In the genomic region with DNA sequence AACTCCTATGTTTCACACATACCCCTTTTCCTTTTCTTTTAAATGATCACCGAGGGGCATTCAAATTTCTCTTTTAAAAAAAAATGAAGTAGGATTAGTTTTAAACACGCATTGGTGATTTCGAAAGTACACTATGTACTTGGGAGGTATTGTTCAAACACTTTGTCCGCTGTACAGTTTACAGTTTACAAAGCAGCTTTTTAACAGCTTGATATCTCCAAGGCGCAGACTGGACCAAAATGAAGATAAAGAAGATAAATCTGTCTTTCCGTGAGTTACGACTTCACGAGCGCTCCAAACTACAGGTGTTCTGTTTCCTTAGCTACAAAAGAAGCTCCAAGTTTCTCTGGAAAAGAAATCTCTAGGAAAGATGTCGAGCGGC, we compare ENCODE assay signal across 9 mouse cellular contexts. TPM values are rescaled to one million over a fixed set of nuclear protein-coding genes. Genes with fewer than 3 reads are reported as not detected.
DNase-seq lines count a peak whose midpoint lies in the region; ATAC-seq and TF ChIP-seq lines count a peak whose summit lies in the region.
"Had no signal": no experiment of that assay in that cellular context is flagged by ENCODE, and none has a peak within 500 bp of the region (broad histone marks: within the 10 kb centered on the region; RNA-seq: fewer than 3 reads in every experiment).

No protein-coding gene starts in this region.

- peak overlapping the region; percentile 76 for H3K9ac ChIP-seq in lung, embryonic 16.5 days (ENCODE audit: low read length)
- H3K9ac ChIP-seq in limb, embryonic 15.5 days = peak overlapping the region; percentile 60; the same call in 1 of the 2 replicates

- no peaks in the 10 kb centered on the region; the same call in 1 of the 2 replicates for H3K36me3 ChIP-seq in lung, embryonic 16.5 days (ENCODE audit: control insufficient read depth, insufficient read depth, low read length)
- peaks cover 8% of the 10 kb centered on the region for H3K36me3 ChIP-seq in forebrain, embryonic 10.5 days (replicated peaks)
- H3K36me3 ChIP-seq in limb, embryonic 15.5 days = 0 out of 2 replicates have a peak, but pooled peaks cover 6% of the 10 kb centered on the region
- peaks cover 11% of the 10 kb centered on the region for H3K36me3 ChIP-seq in small intestine, adult 2 months (ENCODE audit: control insufficient read depth, insufficient read depth, low read length)

- H3K4me3 ChIP-seq in lung, embryonic 16.5 days (ENCODE audit: low read length) = peak overlapping the region; percentile 80
- peak overlapping the region; percentile 80 for H3K4me3 ChIP-seq in forebrain, embryonic 10.5 days
- H3K4me3 ChIP-seq in limb, embryonic 15.5 days = peak overlapping the region; percentile 66
- peak overlapping the region; percentile 95 for H3K4me3 ChIP-seq in small intestine, adult 2 months (ENCODE audit: low read depth, low read length)

- no peak for DNase-seq in lung, adult 18-20 months
- no peak for DNase-seq in forebrain, embryonic 10.5 days (ENCODE audit: extremely low spot score, low spot score)
- no peak for DNase-seq in adrenal gland, adult (ENCODE audit: inconsistent age in 2 of 2, low spot score in 1 of 2)
- no peak for DNase-seq in right cerebral cortex, adult 18-20 months
- DNase-seq in adrenal gland, postnatal 36 days = no peak

- H3K4me1 ChIP-seq in lung, embryonic 16.5 days (replicated peaks; ENCODE audit: control insufficient read depth, insufficient read depth, low read length) = peaks cover 3% of the 10 kb centered on the region
- H3K4me1 ChIP-seq in forebrain, embryonic 10.5 days = peaks cover 16% of the 10 kb centered on the region
- H3K4me1 ChIP-seq in limb, embryonic 15.5 days = peaks cover 5% of the 10 kb centered on the region; the same call in 1 of the 2 replicates
- 0 out of 2 replicates have a peak, but pooled peaks cover 2% of the 10 kb centered on the region for H3K4me1 ChIP-seq in small intestine, adult 2 months (ENCODE audit: control insufficient read depth, insufficient read depth, insufficient read length, low read length)

- no peaks in the 10 kb centered on the region for H3K27me3 ChIP-seq in lung, embryonic 16.5 days (ENCODE audit: control insufficient read depth, insufficient read depth, low read depth, low read length)
- H3K27me3 ChIP-seq in forebrain, embryonic 10.5 days (ENCODE audit: poor library complexity, severe bottlenecking) = 0 out of 2 replicates have a peak, but pooled peaks cover 5% of the 10 kb centered on the region
- H3K27me3 ChIP-seq in limb, embryonic 15.5 days = no peaks in the 10 kb centered on the region; the same call in 1 of the 2 replicates
- H3K27me3 ChIP-seq in small intestine, adult 2 months (ENCODE audit: control insufficient read depth, insufficient read depth, low read length) = no peaks in the 10 kb centered on the region

- no peak for TF ChIP-seq CTCF in small intestine, adult 2 months (IDR thresholded peaks at IDR 0.05; ENCODE audit: extremely low read depth, insufficient read length, insufficient replicate concordance, low read depth, low read length)

- H3K4me2 ChIP-seq in lung, embryonic 16.5 days (ENCODE audit: low read depth, low read length) = peak overlapping the region; percentile 96
- H3K4me2 ChIP-seq in limb, embryonic 15.5 days = peak overlapping the region; percentile 92

- no peak for ATAC-seq in lung, embryonic 16.5 days (ENCODE audit: low read depth)
- no peak for ATAC-seq in limb, embryonic 15.5 days (ENCODE audit: insufficient number of reproducible peaks, low FRiP score, low TSS enrichment, low read depth)

- H3K9me3 ChIP-seq in lung, embryonic 16.5 days (ENCODE audit: control insufficient read depth, low read length) = no peaks in the 10 kb centered on the region
- H3K9me3 ChIP-seq in forebrain, embryonic 10.5 days = no peaks in the 10 kb centered on the region
- H3K9me3 ChIP-seq in limb, embryonic 15.5 days = no peaks in the 10 kb centered on the region

- H3K27ac ChIP-seq in lung, embryonic 16.5 days (ENCODE audit: low read length) = no peak overlapping the region
- peak overlapping the region; percentile 82 for H3K27ac ChIP-seq in forebrain, embryonic 10.5 days
- no peak overlapping the region for H3K27ac ChIP-seq in limb, embryonic 15.5 days
- H3K27ac ChIP-seq in small intestine, adult 2 months (ENCODE audit: insufficient read depth, low read depth, low read length) = peak overlapping the region; percentile 19; the same call in 1 of the 2 replicates

- 10% methylated on average over 11 of the region's 11 CpGs for WGBS in lung, embryonic 16.5 days
- WGBS in forebrain, embryonic 10.5 days = 24% methylated on average over 11 of the region's 11 CpGs
- WGBS in limb, embryonic 15.5 days = 15% methylated on average over 11 of the region's 11 CpGs
- WGBS in small intestine, adult 2 months = 4% methylated on average over 11 of the region's 11 CpGs

- no peak for TF ChIP-seq POLR2A in small intestine, adult 2 months (IDR thresholded peaks at IDR 0.05; ENCODE audit: low read depth, low read length)

RNA-seq across cellular contexts. Expression of a gene that starts 0.7 kb away (rescaled TPM):
- polyA plus RNA-seq in lung, embryonic 16.5 days (2015; fragmentation: Nextera tagmentation; extraction: Ambion mirVana) = 10.0 and 14.5 TPM in 2 replicates
- 9.6 and 11.0 TPM in 2 replicates for polyA plus RNA-seq in forebrain, embryonic 10.5 days (2016; fragmentation: Nextera tagmentation; extraction: Ambion mirVana)
- 8.3 and 10.5 TPM in 2 replicates for polyA plus RNA-seq in limb, embryonic 15.5 days (2015; fragmentation: Nextera tagmentation; extraction: Ambion mirVana)
- polyA plus RNA-seq in small intestine, adult 2 months (2012; rRNA removed) = 13.8 and 17.9 TPM in 2 replicates
- total RNA-seq in adrenal gland, postnatal 36 days (2021) = 10 to 100 TPM; 49.2 to 49.3 TPM

RNA-seq across cellular contexts. Expression of a gene that starts 0.7 kb away (rescaled TPM):
- polyA plus RNA-seq in lung, embryonic 16.5 days (2015; fragmentation: Nextera tagmentation; extraction: Ambion mirVana) = 0.88 and 1.7 TPM in 2 replicates
- polyA plus RNA-seq in forebrain, embryonic 10.5 days (2016; fragmentation: Nextera tagmentation; extraction: Ambion mirVana) = 0.34 and 0.45 TPM in 2 replicates
- polyA plus RNA-seq in limb, embryonic 15.5 days (2015; fragmentation: Nextera tagmentation; extraction: Ambion mirVana) = 0.25 TPM in 1 of 2 replicates, not detected in the other
- 0.06 and 0.08 TPM in 2 replicates for polyA plus RNA-seq in small intestine, adult 2 months (2012; rRNA removed)
- total RNA-seq in adrenal gland, postnatal 36 days (2021) = 1 to 10 TPM; 1.6 to 2.0 TPM

RNA-seq across cellular contexts. Expression of a gene that starts 9.6 kb away (rescaled TPM):
- polyA plus RNA-seq in lung, embryonic 16.5 days (2015; fragmentation: Nextera tagmentation; extraction: Ambion mirVana) = 0.21 TPM in 1 of 2 replicates, not detected in the other
- not detected in 2 replicates for polyA plus RNA-seq in forebrain, embryonic 10.5 days (2016; fragmentation: Nextera tagmentation; extraction: Ambion mirVana)
- 0.26 TPM in 1 of 2 replicates, not detected in the other for polyA plus RNA-seq in limb, embryonic 15.5 days (2015; fragmentation: Nextera tagmentation; extraction: Ambion mirVana)
- 1.5 and 4.5 TPM in 2 replicates for polyA plus RNA-seq in small intestine, adult 2 months (2012; rRNA removed)
- 100 to 1,000 TPM; 500 to 527 TPM for total RNA-seq in adrenal gland, postnatal 36 days (2021)

RNA-seq across cellular contexts. Expression of a gene that starts 26.7 kb away (rescaled TPM):
- polyA plus RNA-seq in lung, embryonic 16.5 days (2015; fragmentation: Nextera tagmentation; extraction: Ambion mirVana) = 3.2 and 3.7 TPM in 2 replicates
- polyA plus RNA-seq in forebrain, embryonic 10.5 days (2016; fragmentation: Nextera tagmentation; extraction: Ambion mirVana) = 6.3 and 6.4 TPM in 2 replicates
- 4.8 and 6.2 TPM in 2 replicates for polyA plus RNA-seq in limb, embryonic 15.5 days (2015; fragmentation: Nextera tagmentation; extraction: Ambion mirVana)
- polyA plus RNA-seq in small intestine, adult 2 months (2012; rRNA removed) = 0.39 and 0.86 TPM in 2 replicates
- total RNA-seq in adrenal gland, postnatal 36 days (2021) = 1 to 10 TPM; 4.1 TPM

RNA-seq across cellular contexts. Expression of a gene that starts 51.3 kb away (rescaled TPM):
- polyA plus RNA-seq in lung, embryonic 16.5 days (2015; fragmentation: Nextera tagmentation; extraction: Ambion mirVana) = 0.21 TPM in 1 of 2 replicates, not detected in the other
- polyA plus RNA-seq in forebrain, embryonic 10.5 days (2016; fragmentation: Nextera tagmentation; extraction: Ambion mirVana) = not detected in 2 replicates
- 0.15 TPM in 1 of 2 replicates, not detected in the other for polyA plus RNA-seq in limb, embryonic 15.5 days (2015; fragmentation: Nextera tagmentation; extraction: Ambion mirVana)
- 0.28 and 1.2 TPM in 2 replicates for polyA plus RNA-seq in small intestine, adult 2 months (2012; rRNA removed)
- total RNA-seq in adrenal gland, postnatal 36 days (2021) = not detected
- polyA plus RNA-seq: brain, embryonic 14.5 days had no signal

Comparison
In these comparisons a context has a peak if more than half of its experiments do, and no peak if none do; other contexts are left out.
1. H3K27ac ChIP-seq: peak in forebrain, embryonic 10.5 days (single experiment) and small intestine, adult 2 months (single experiment); none in lung, embryonic 16.5 days (single experiment) and limb, embryonic 15.5 days (single experiment).
2. Peak in every context shown above with its lines, with median percentiles within 50 percentile points of each other: H3K4me3 ChIP-seq.